Mouse (Mus musculus) left cerebral cortex, adult 18-20 months (tissue): Measurements from ENCODE around the gene Olfr63. TPM values are rescaled to one million over a fixed set of nuclear protein-coding genes. Genes with fewer than 3 reads are reported as not detected.
"Not testable (repeated sequence)": the region's sequence is repeated elsewhere in the genome, so short reads cannot be mapped to it uniquely, and the experiment has no call there.

ENCODE experiments used
- DNase-seq, 2 experiments: peaks; one replicate each; pipeline ENCODE4 v3.0.0; 2021 to 2022; ENCODE audit warnings: low spot score in 2 of 2, mixed read lengths in 1 of 2
- long read RNA-seq, 2 experiments: library from polyadenylated mRNA; stranded (forward); transcript quantifications; one replicate each; pipeline ENCODE4 v2.0.0; 2021
- total RNA-seq, 2 experiments: library from RNA; stranded (reverse); gene quantifications; 2 replicates each; pipeline ENCODE4 v1.2.3; 2021

Olfr63 gene
- total RNA-seq: not detected
- long read RNA-seq, experiment 1: 0 reads
- long read RNA-seq, experiment 2: 0 reads

- DNase-seq: no peak
Observed at GRCm38 (mm10) chr17:33264376-33264775, at the start of gene Olfr63. Gene Olfr63, plus strand, starts transcription at chr17:33264676.

- no peak for DNase-seq
Observed at GRCm38 (mm10) chr17:33221590-33221989, 42.9 kb upstream of the Olfr63 start, which contains the start of gene Olfr1564. Gene Olfr1564, minus strand, starts transcription at chr17:33221690.

- not testable (repeated sequence) for DNase-seq
Observed at GRCm38 (mm10) chr17:33236646-33237045, 27.8 kb upstream of the Olfr63 start.

GRCm38 (mm10) chr17:33254530-33255318 lies 9.8 kb upstream of the Olfr63 start, which contains the start of gene Zfp955a:
Gene Zfp955a, minus strand, starts transcription at chr17:33255145.
- not testable (repeated sequence) for DNase-seq

- DNase-seq: not testable (repeated sequence)
Observed at GRCm38 (mm10) chr17:33255319-33255657, 9.2 kb upstream of the Olfr63 start.

DNA sequence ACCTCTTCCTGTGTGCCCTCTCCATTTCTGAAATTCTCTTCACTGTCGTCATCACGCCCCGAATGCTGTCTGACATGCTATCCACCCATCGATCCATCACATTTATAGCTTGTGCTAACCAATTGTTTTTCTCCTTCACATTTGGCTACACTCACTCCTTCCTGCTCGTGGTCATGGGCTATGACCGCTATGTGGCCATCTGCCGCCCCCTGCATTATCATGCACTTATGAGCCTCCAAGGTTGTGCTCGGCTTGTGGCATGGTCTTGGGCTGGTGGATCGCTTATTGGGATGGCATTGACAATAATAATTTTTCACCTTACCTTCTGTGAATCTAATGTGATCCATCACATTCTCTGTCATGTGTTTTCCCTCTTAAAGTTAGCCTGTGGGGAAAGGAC lies 4.4 kb downstream of the Olfr63 start:
- no peak for DNase-seq

- not testable (repeated sequence) for DNase-seq
Observed at GRCm38 (mm10) chr17:33289039-33289875, 24.8 kb downstream of the Olfr63 start, which contains the start of gene Zfp955b. Gene Zfp955b, plus strand, starts transcription at chr17:33289544.

- not testable (repeated sequence) for DNase-seq
Observed at GRCm38 (mm10) chr17:33289876-33290149, 25.3 kb downstream of the Olfr63 start.

Other genes starting within 250 kb of the Olfr63 start
- 10 to 100 TPM; 17.0 to 21.5 TPM for gene Zfp763, start 231.3 kb upstream of the Olfr63 start, total RNA-seq
- not detected for gene 4921501E09Rik, start 196.6 kb upstream of the Olfr63 start, total RNA-seq
- 10 to 100 TPM; 16.5 to 21.2 TPM for gene Zfp563, start 175.4 kb upstream of the Olfr63 start, total RNA-seq
- 1 to 10 TPM; 2.6 to 4.4 TPM for gene Morc2b, start 125.0 kb upstream of the Olfr63 start, total RNA-seq
- not detected for gene Olfr55, start 96.2 kb upstream of the Olfr63 start, total RNA-seq
- not detected for gene Olfr239, start 73.4 kb upstream of the Olfr63 start, total RNA-seq
- gene Olfr1564, start 43.0 kb upstream of the Olfr63 start, total RNA-seq: under 1 TPM; 0.60 to 0.66 TPM
- 10 to 100 TPM; 12.3 to 12.5 TPM for gene Zfp955a, start 9.5 kb upstream of the Olfr63 start, total RNA-seq
- 10 to 100 TPM; 30.9 to 33.3 TPM for gene Zfp955b, start 24.9 kb downstream of the Olfr63 start, total RNA-seq
- 10 to 100 TPM; 18.4 to 20.9 TPM for gene Zfp81, start 94.2 kb downstream of the Olfr63 start, total RNA-seq
- 10 to 100 TPM; 14.1 to 19.2 TPM for gene Zfp101, start 130.0 kb downstream of the Olfr63 start, total RNA-seq
- gene Actl9, start 168.2 kb downstream of the Olfr63 start, total RNA-seq: not detected